In genomic region chr4:123917548-123918140, GRCm38 (mm10) we compare ENCODE assay signal across 8 mouse cellular contexts. TPM values are rescaled to one million over a fixed set of nuclear protein-coding genes. Genes with fewer than 3 reads are reported as not detected.
DNase-seq lines count a peak whose midpoint lies in the region; ATAC-seq and TF ChIP-seq lines count a peak whose summit lies in the region.

TSS of gene 4930535I16Rik (minus strand) at chr4:123918022.

- H3K9ac ChIP-seq in intestine, postnatal 0 days (ENCODE audit: low read depth, low read length), result peak within 1 kb of the TSS; percentile 94
- peak within 1 kb of the TSS; percentile 91 for H3K9ac ChIP-seq in stomach, embryonic 14.5 days (replicated peaks; ENCODE audit: low read depth, low read length)

- no peaks in the 10 kb centered on the region for H3K9me3 ChIP-seq in intestine, postnatal 0 days (ENCODE audit: control insufficient read depth)
- no peaks in the 10 kb centered on the region for H3K9me3 ChIP-seq in stomach, embryonic 14.5 days (ENCODE audit: control insufficient read depth, low read depth, low read length)

- H3K4me3 ChIP-seq in gastrocnemius, adult 2 months, result peak within 1 kb of the TSS; percentile 96
- H3K4me3 ChIP-seq in intestine, postnatal 0 days (ENCODE audit: low read depth, low read length), result peak within 1 kb of the TSS; percentile 96
- H3K4me3 ChIP-seq in stomach, embryonic 14.5 days (ENCODE audit: low read depth, low read length), result peak within 1 kb of the TSS; percentile 96

- peaks cover 20% of the 10 kb centered on the region for H3K36me3 ChIP-seq in intestine, postnatal 0 days (ENCODE audit: control insufficient read depth, insufficient read depth)
- H3K36me3 ChIP-seq in stomach, embryonic 14.5 days (ENCODE audit: control insufficient read depth, insufficient read depth, low read length), result peaks cover 12% of the 10 kb centered on the region

- TF ChIP-seq CTCF in gastrocnemius, adult 2 months (IDR thresholded peaks at IDR 0.05), result no peak
- TF ChIP-seq CTCF in intestine, postnatal 0 days (IDR thresholded peaks at IDR 0.05; ENCODE audit: low read depth), result no peak

- DNase-seq in ovary, postnatal 36 days (ENCODE audit: low spot score), result peak; percentile 45
- DNase-seq in ovary, postnatal 10 days (ENCODE audit: low spot score), result no peak
- peak; percentile 54 to 63 for DNase-seq in adrenal gland, postnatal 36 days
- no peak for DNase-seq in gastrocnemius, adult 2 months
- DNase-seq in lung, postnatal 10 days, result peak; percentile 49
- no peak for DNase-seq in layer of hippocampus, postnatal 10 days (ENCODE audit: low spot score in 2 of 2)

- 0 out of 2 replicates have a peak, but pooled peaks cover 4% of the 10 kb centered on the region for H3K4me1 ChIP-seq in intestine, postnatal 0 days (replicated peaks; ENCODE audit: control insufficient read depth, insufficient read depth, low read length)
- H3K4me1 ChIP-seq in stomach, embryonic 14.5 days (ENCODE audit: control insufficient read depth, insufficient read depth, low read length), result peaks cover 13% of the 10 kb centered on the region

- no peaks in the 10 kb centered on the region for H3K27me3 ChIP-seq in intestine, postnatal 0 days (replicated peaks; ENCODE audit: control insufficient read depth, insufficient read depth, low read length)
- no peaks in the 10 kb centered on the region for H3K27me3 ChIP-seq in stomach, embryonic 14.5 days (ENCODE audit: control insufficient read depth, insufficient read depth, low read length)

- H3K4me2 ChIP-seq in intestine, postnatal 0 days (replicated peaks; ENCODE audit: low read depth), result peak within 1 kb of the TSS; percentile 88
- H3K4me2 ChIP-seq in stomach, embryonic 14.5 days (replicated peaks; ENCODE audit: low read depth, low read length), result peak within 1 kb of the TSS; percentile 80

- H3K27ac ChIP-seq in gastrocnemius, adult 2 months, result peak within 1 kb of the TSS; percentile 96
- H3K27ac ChIP-seq in intestine, postnatal 0 days (ENCODE audit: low read depth, low read length), result peak within 1 kb of the TSS; percentile 94
- peak within 1 kb of the TSS; percentile 80 for H3K27ac ChIP-seq in stomach, embryonic 14.5 days (ENCODE audit: low read length)

- WGBS in intestine, postnatal 0 days, result under 1% methylated on average over 42 of the region's 63 CpGs
- WGBS in stomach, embryonic 14.5 days, result under 1% methylated on average over 60 of the region's 63 CpGs

- ATAC-seq in intestine, postnatal 0 days, result peak; percentile 60
- peak; percentile 43 for ATAC-seq in stomach, embryonic 14.5 days (ENCODE audit: insufficient number of reproducible peaks, insufficient read depth, low FRiP score, low read depth)

- intact Hi-C loops in gastrocnemius, adult 2 months (cut with DNase I), result no loop called here

RNA-seq across cellular contexts. Expression of gene 4930535I16Rik, which starts in this region (rescaled TPM):
- total RNA-seq in adrenal gland, postnatal 36 days (2021), result not detected
- not detected for total RNA-seq in gastrocnemius, adult 2 months (2021)
- polyA plus RNA-seq in intestine, postnatal 0 days (2015; fragmentation: Nextera tagmentation; extraction: Ambion mirVana), result not detected in 2 replicates
- not detected in 2 replicates for polyA plus RNA-seq in stomach, embryonic 14.5 days (2014; fragmentation: Nextera tagmentation; extraction: Ambion mirVana)
- not detected for total RNA-seq in layer of hippocampus, postnatal 10 days (2021)

Comparison
In these comparisons a context has a peak if more than half of its experiments do, and no peak if none do; other contexts are left out.
1. DNase-seq: peak in ovary, postnatal 36 days (single experiment) and lung, postnatal 10 days (single experiment); none in ovary, postnatal 10 days (single experiment), gastrocnemius, adult 2 months (single experiment) and layer of hippocampus, postnatal 10 days (0 of 2).
2. Peak in DNase-seq in adrenal gland, postnatal 36 days; RNA of the gene not detected or under 1 TPM.
3. Peak in ATAC-seq, H3K4me3 ChIP-seq, H3K27ac ChIP-seq, H3K9ac ChIP-seq and H3K4me2 ChIP-seq in intestine, postnatal 0 days; RNA of the gene not detected or under 1 TPM.
4. Peak in ATAC-seq, H3K4me3 ChIP-seq, H3K27ac ChIP-seq, H3K9ac ChIP-seq and H3K4me2 ChIP-seq in stomach, embryonic 14.5 days; RNA of the gene not detected or under 1 TPM.
5. Peak in every context shown above with its lines, with median percentiles within 50 percentile points of each other: H3K27ac ChIP-seq and H3K4me3 ChIP-seq.